Mouse (Mus musculus) forebrain, embryonic 12.5 days (tissue): ENCODE results near the gene Htra2. TPM values are rescaled to one million over a fixed set of nuclear protein-coding genes. Genes with fewer than 3 reads are reported as not detected.

Experiments
- ATAC-seq: fragments of 200-750 bp; cut with Nextera tagmentation; 2 replicates; pipeline ENCODE4 v1.8.0; 2017; ENCODE audit warnings: moderate TSS enrichment; ENCODE audit not compliant: low FRiP score
- H3K27ac ChIP-seq: fragments of 300-500 bp; sonication (generic); 2 replicates; pipeline ENCODE4 v1.5.1; 2016; ENCODE audit warnings: mild to moderate bottlenecking
- H3K27me3 ChIP-seq: fragments of 300-500 bp; sonication (generic); 2 replicates; pipeline ENCODE4 v1.6.1; 2016; ENCODE audit warnings: mild to moderate bottlenecking
- H3K36me3 ChIP-seq: fragments of 300-500 bp; sonication (generic); replicated peaks from 2 replicates; pipeline ENCODE4 v1.6.1; 2016; ENCODE audit warnings: mild to moderate bottlenecking
- H3K4me1 ChIP-seq: fragments of 300-500 bp; sonication (generic); 2 replicates; pipeline ENCODE4 v1.6.1; 2016
- H3K4me2 ChIP-seq: fragments of 300-500 bp; sonication (generic); 2 replicates; pipeline ENCODE4 v1.6.1; 2016; ENCODE audit warnings: mild to moderate bottlenecking, moderate library complexity
- H3K4me3 ChIP-seq: fragments of 300-500 bp; sonication (generic); replicated peaks from 2 replicates; pipeline ENCODE4 v1.5.1; 2016; ENCODE audit warnings: mild to moderate bottlenecking
- H3K9ac ChIP-seq: fragments of 300-500 bp; sonication (generic); 2 replicates; pipeline ENCODE4 v1.6.1; 2016; ENCODE audit warnings: mild to moderate bottlenecking
- H3K9me3 ChIP-seq: fragments of 300-500 bp; sonication (generic); 2 replicates; pipeline ENCODE4 v1.6.1; 2016
- WGBS: fragments of 180-500 bp; shearing (Covaris S2); methylation state at CpG from one replicate; pipeline ENCODE4 v1.1.7; 2016; 5-methylcytosine and 5-hydroxymethylcytosine counted together
- polyA plus RNA-seq: library from polyadenylated mRNA; unstranded; fragments of >200 nt; fragmentation: Nextera tagmentation; extraction: Ambion mirVana; gene quantifications from 2 replicates; pipeline ENCODE4 v1.2.1, GENCODE M21; 2016

Gene Htra2
- polyA plus RNA-seq, 1 experiment from 2014 or later, result 65.9 TPM

DNA sequence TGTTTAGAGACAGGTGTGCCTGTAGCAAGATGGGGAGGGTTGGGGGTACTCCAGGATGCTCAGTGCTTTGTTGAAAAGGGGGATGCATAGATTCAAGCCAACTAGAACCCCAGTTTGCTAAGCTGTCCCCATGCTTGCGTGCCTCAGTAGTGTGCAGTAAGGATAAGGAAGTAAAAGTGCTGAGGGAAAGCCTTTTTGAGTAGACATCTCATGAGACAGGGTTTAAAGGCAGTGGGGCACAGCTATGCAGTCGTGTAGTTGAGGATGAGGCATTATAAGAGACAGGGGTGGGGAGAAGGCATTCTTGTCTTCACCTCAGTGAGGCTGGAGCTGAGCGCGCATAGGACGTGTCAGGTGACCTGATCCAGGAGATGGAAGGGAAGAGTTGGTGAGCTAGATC lies 14.5 kb downstream of the Htra2 start:
- 79% methylated on average over 5 of the region's 5 CpGs for WGBS
- no peaks in the 10 kb centered on the region for H3K9me3 ChIP-seq
- peaks cover 9% of the 10 kb centered on the region for H3K4me1 ChIP-seq
- peaks cover 22% of the 10 kb centered on the region for H3K27me3 ChIP-seq
- H3K27ac ChIP-seq, result no peak overlapping the region
- H3K4me2 ChIP-seq, result no peak overlapping the region
- no peak overlapping the region for H3K4me3 ChIP-seq
- no peak for ATAC-seq
- H3K9ac ChIP-seq, result no peak overlapping the region
- H3K36me3 ChIP-seq, result no peaks in the 10 kb centered on the region

DNA sequence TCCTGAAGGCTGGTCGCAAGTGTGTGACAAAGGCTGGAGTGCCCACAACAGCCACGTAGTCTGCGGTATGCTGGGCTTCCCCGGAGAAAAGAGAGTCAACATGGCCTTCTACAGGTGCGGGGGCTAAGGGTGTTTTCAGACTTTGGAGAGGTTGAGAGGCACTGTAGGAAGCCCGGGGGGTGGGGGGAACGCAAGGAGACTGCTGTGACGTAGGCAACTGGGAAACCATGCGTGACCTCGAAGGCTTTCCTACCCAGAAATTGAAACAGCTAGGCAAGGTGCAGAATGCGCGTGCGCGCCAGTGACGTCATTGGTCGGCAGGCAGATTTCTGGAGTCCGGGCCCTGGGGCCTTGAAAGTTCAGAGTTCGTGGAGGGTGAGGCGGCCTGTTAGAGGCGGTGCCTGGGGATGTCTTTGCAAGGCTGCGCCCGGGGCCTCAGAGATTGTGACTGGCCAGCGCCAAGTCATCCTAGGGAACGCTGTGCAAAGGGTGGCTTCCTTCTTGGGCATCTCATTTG lies 16.5 kb downstream of the Htra2 start:
- Histone ChIP-seq H3K36me3 (no peaks in the 10 kb centered on the region), H3K27ac (no peak overlapping the region)
- WGBS, result 7% methylated on average over 24 of the region's 24 CpGs

DNA sequence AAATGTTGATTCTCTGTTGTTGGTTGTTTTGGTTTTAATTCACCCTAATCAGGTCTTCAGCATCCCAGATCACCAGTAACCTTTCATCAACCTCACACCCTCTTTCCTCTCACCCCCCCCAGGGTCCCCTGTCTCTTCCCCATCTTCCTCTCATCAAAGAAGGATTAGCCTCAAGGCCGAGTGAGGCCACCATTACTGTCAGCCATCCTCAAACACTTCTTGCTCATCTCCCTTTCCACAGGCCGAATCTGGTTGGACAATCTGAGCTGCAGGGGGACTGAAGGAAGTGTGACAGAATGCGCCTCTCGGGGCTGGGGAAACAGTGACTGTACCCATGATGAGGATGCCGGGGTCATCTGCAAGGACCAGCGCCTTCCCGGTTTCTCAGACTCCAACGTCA lies 17.9 kb downstream of the Htra2 start:
- Histone ChIP-seq H3K4me3 (no peak overlapping the region), H3K9ac (no peak overlapping the region), H3K27ac (no peak overlapping the region), H3K4me2 (no peak overlapping the region), H3K4me1 (peaks cover 30% of the 10 kb centered on the region), H3K9me3 (no peaks in the 10 kb centered on the region), H3K36me3 (no peaks in the 10 kb centered on the region), H3K27me3 (peaks cover 39% of the 10 kb centered on the region)
- no peak for ATAC-seq
- WGBS, result 76% methylated on average over 8 of the region's 8 CpGs

More for the DNA sequence above, 16.5 kb downstream of the Htra2 start:
- Histone ChIP-seq H3K4me1 (peaks cover 21% of the 10 kb centered on the region), H3K27me3 (peaks cover 28% of the 10 kb centered on the region), H3K9ac (peak overlapping the region; percentile 9; the same call in 1 of the 2 replicates), H3K4me3 (peak overlapping the region; percentile 24), H3K4me2 (peak overlapping the region; percentile 51), H3K9me3 (no peaks in the 10 kb centered on the region)
- ATAC-seq, result peak; percentile 65

DNA sequence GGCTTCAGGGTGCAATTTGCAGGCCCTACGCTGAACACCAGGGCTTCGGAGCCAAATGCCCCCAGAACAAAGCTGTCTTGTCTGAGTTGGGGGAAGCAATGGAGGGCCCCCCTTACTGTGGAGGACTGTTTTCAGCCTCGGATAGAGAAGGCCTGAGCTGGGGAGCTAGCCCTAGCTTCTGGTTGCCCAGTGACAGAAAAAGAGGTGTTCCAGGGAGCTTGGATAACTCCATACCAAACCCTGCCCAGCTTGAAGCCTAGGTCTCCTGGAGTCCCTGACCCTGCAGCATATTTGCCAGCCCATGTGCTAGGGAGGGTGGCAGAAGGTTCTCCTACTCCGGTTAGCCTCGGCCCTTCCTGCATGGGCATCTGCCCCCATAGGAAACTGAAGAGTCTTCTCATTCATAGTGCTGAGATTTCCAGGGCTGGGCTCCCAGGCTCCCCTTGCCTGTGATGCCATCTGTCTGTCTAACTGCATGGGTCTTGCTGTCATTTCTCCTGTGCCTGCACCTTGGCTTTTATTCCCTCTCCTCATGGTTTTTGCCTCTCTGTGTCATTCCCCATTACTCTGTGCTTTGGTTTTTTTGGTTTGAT lies 20.5 kb downstream of the Htra2 start:
- H3K36me3 ChIP-seq, result no peaks in the 10 kb centered on the region
- no peak overlapping the region for H3K27ac ChIP-seq
- peaks cover 66% of the 10 kb centered on the region for H3K27me3 ChIP-seq
- peak overlapping the region; percentile 60; the same call in 1 of the 2 replicates for H3K9ac ChIP-seq
- peak overlapping the region; percentile 70 for H3K4me2 ChIP-seq
- WGBS, result 15% methylated on average over 5 of the region's 5 CpGs
- H3K4me3 ChIP-seq, result peak overlapping the region; percentile 53
- H3K4me1 ChIP-seq, result peaks cover 38% of the 10 kb centered on the region
- no peaks in the 10 kb centered on the region for H3K9me3 ChIP-seq
- ATAC-seq, result no peak

DNA sequence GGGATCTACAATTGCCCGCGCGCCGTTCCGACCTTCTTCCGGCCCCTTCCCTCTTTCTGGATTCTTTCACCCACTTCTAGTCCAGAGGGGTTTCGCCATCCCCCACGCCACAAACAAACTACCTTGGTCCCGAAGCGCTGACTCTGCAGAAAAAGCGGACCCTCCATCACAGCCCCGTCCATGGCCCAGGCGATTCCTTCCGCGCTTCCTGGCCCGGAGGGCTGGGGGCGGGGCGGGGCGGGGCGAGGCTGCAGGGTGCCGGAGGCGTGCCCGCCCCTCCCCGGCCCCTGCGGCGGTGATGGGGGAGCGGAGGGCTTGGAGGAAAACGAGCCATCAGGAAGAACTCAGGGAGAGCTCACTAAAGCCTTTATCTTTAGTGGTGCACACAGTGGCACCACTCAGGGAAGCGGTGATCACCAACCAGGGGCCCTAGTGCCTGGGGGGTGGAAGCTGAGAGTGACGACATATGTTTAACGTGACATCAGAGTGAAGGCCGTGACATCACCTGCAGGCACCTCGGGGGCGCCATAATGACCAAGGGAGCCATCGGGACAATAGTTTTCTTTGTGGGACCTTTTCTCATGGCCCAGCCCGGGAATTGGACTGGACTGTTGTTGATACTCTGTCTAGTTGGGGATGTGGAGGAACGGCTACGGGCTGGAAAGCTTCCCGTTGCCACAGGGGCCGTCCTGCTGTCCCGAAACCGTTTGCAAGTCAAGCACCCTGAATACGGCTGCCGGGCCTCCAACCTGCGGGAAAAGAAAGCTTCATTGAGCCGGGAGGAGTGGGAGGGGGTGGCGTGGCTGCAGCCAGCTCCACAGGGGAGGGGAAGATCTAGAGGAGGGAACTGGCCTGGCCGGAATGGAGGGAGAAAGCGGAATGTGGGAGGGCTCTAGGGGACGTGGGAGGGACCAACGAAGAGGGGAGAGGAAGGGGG lies 21.6 kb downstream of the Htra2 start, which contains the start of the genes Dok1 and Loxl3:
Gene Dok1 (minus strand): TSS at position 223 of the 937 bp plus-strand sequence.
Gene Loxl3 (plus strand): TSS at position 925 of the 937 bp plus-strand sequence.
- peak within 1 kb of the TSS; percentile 53 for H3K4me3 ChIP-seq
- WGBS, result under 1% methylated on average over 51 of the region's 51 CpGs

DNA sequence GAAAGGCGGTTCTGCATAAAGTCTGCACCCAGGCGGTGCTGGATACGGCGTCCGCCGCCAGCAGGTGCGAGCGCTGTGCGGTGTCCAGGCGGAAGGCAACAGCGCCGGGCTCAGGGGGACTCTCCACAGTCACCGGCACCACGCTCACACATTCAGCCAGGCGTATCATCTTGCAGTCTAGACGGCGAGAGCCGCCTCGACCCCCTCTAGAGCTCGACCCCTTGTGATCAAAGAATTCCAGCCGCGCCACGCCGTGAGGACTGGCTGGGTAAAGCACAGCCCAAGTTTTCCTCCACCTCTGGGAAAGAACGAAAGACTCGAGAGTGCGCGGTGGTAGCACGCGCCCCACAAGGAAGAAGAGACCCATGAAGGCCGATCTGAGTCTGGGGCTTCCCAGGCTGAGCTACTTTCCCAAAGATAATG lies 22.3 kb downstream of the Htra2 start:
- Histone ChIP-seq H3K4me3 (peak overlapping the region; percentile 53), H3K9me3 (no peaks in the 10 kb centered on the region), H3K27me3 (peaks cover 80% of the 10 kb centered on the region), H3K27ac (no peak overlapping the region), H3K9ac (peak overlapping the region; percentile 60), H3K4me1 (peaks cover 29% of the 10 kb centered on the region), H3K36me3 (no peaks in the 10 kb centered on the region), H3K4me2 (peak overlapping the region; percentile 70)
- peak; percentile 59 for ATAC-seq
- WGBS, result 0% methylated on average over 31 of the region's 31 CpGs

More for the DNA sequence above, 21.6 kb downstream of the Htra2 start, which contains the start of the genes Dok1 and Loxl3:
- Histone ChIP-seq H3K4me1 (peaks cover 34% of the 10 kb centered on the region), H3K9me3 (no peaks in the 10 kb centered on the region), H3K36me3 (no peaks in the 10 kb centered on the region), H3K9ac (peak within 1 kb of the TSS; percentile 60), H3K27ac (peak within 1 kb of the TSS; percentile 63; the same call in 1 of the 2 replicates), H3K4me2 (peak within 1 kb of the TSS; percentile 70), H3K27me3 (peaks cover 76% of the 10 kb centered on the region)
- ATAC-seq, result peak; percentile 85

DNA sequence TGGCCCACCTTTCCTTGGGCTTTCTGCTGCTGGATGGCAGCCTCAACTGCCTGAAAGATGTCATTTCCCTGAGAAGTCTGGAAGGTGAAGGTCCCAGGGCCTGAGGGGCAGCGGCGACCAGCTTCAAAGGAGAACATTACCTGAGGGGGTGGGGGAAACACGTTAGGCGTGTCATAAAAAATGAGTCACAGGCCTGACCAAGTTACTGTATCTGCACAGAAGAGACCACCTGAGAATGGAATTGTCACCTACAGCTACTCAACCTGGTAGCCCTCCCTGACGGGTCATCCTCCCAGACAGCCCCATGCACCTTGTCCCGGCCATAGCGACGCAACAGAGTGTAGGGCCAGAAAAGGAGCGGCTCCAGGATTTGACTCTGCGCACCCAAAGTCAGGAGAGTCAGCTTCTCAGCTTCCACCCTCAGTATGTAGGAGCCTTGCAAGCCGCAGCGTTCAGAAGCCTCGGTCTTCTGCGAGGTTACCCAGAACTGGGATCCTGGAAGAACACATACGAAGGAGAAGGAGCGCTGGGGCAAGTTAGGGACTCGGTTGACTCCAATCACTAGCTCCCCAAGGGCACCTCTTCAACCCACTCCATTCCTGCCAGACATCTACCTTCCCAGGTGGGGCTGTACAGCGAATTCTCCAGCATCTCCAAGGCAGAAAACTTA lies 23.0 kb downstream of the Htra2 start:
- no peaks in the 10 kb centered on the region for H3K9me3 ChIP-seq
- H3K4me1 ChIP-seq, result peaks cover 29% of the 10 kb centered on the region
- H3K4me3 ChIP-seq, result peak overlapping the region; percentile 53
- 17% methylated on average over 18 of the region's 18 CpGs for whole genome bisulfite sequencing
- no peak overlapping the region for H3K9ac ChIP-seq
- peak overlapping the region; percentile 70 for H3K4me2 ChIP-seq
- H3K36me3 ChIP-seq, result no peaks in the 10 kb centered on the region
- H3K27ac ChIP-seq, result no peak overlapping the region
- peaks cover 79% of the 10 kb centered on the region for H3K27me3 ChIP-seq
- ATAC-seq, result no peak

DNA sequence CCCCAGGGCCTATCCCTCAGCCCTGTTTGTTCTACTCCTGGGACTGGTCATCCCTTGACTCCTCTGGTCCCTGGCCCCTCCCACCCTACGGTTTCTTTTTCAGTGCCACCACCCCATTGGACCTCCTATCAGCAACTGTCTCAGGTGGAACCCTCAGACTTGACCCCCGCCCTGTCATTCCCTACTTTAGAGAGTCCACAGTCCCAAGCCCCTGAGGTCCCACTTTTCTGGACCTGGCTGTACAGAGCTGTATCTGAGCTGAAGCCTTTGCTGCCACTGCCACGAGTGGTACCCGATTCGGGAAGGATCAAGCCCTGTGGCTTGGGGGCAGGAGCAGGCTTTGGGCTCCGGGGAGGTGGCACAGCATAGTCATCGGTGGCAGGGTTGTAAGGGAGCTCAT lies 24.0 kb downstream of the Htra2 start:
- WGBS, result 47% methylated on average over 7 of the region's 7 CpGs
- H3K4me2 ChIP-seq, result no peak overlapping the region
- H3K4me3 ChIP-seq, result no peak overlapping the region
- H3K27me3 ChIP-seq, result peaks cover 74% of the 10 kb centered on the region
- H3K36me3 ChIP-seq, result no peaks in the 10 kb centered on the region
- H3K9ac ChIP-seq, result no peak overlapping the region
- H3K4me1 ChIP-seq, result peaks cover 29% of the 10 kb centered on the region
- H3K27ac ChIP-seq, result no peak overlapping the region
- no peaks in the 10 kb centered on the region for H3K9me3 ChIP-seq
- ATAC-seq, result no peak

DNA sequence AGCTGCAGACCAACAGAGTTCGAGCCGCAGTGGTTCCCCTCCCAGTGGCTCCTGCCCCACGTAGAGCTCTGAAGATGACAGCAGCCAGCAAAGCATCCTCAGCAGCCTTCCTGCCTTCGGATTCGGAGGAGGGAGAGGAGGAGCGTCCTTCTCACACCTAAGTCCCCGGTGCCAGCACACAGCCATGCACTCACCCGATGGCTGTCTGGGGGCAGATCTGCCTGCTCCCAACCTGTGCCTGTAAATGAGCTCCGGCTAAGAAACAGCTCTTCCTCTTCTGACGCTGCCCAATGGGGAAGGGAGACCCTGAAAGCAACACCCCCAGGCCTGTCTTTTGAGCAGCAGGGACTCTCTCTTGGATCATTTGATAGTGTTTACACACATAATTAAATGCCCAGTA lies 25.3 kb downstream of the Htra2 start:
- Histone ChIP-seq H3K4me2 (no peak overlapping the region), H3K36me3 (no peaks in the 10 kb centered on the region), H3K27me3 (peaks cover 64% of the 10 kb centered on the region), H3K9ac (no peak overlapping the region), H3K4me3 (no peak overlapping the region), H3K27ac (no peak overlapping the region), H3K9me3 (no peaks in the 10 kb centered on the region), H3K4me1 (peaks cover 29% of the 10 kb centered on the region)
- no peak for ATAC-seq
- WGBS, result 16% methylated on average over 10 of the region's 10 CpGs

DNA sequence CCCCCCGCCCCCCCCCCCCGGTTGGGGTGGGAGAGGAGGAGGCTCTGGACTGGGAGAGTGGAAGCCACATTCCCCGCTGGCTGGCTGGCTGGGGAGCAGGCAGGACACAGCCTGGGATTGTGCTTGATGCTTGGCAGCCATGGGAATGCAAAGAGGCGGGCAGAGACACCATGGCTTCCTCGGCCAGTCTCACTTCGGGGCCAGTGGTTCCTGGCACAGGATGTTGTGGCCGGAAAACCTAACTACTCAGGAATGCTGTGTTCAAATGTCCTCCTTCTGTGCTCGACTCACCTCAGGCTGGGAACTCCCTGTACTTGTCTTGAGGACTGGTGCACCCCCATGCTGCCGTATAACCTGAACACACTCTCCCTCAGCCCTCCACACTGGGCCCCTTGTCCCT lies 27.4 kb downstream of the Htra2 start:
- H3K4me3 ChIP-seq, result no peak overlapping the region
- no peak overlapping the region for H3K27ac ChIP-seq
- H3K4me2 ChIP-seq, result no peak overlapping the region
- ATAC-seq, result no peak
- H3K9ac ChIP-seq, result no peak overlapping the region
- H3K36me3 ChIP-seq, result no peaks in the 10 kb centered on the region
- peaks cover 13% of the 10 kb centered on the region for H3K4me1 ChIP-seq
- no peaks in the 10 kb centered on the region for H3K9me3 ChIP-seq
- H3K27me3 ChIP-seq, result peaks cover 58% of the 10 kb centered on the region
- WGBS, result 57% methylated on average over 7 of the region's 9 CpGs

DNA sequence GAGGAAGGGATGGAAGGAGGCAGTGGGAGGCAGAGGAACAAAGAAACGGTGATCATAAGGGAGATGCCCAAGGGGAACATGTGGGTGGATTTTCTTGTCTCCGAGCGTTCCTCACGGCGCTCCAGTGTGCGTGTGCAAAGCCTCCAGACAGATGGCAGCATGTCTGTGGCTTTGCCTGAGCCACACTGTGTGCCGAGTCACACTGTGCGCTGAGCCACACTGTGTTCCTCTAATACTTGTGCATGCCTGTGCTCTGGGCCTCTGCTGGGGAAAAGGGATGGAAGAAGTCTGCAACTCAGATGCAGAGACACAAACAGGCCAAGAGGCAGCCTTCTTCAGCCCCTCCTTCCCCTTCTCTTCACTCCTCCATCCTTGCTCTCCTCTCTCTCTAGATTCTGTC lies 27.8 kb downstream of the Htra2 start:
- H3K27me3 ChIP-seq, result peaks cover 54% of the 10 kb centered on the region
- WGBS, result 77% methylated on average over 8 of the region's 8 CpGs
- ATAC-seq, result no peak

DNA sequence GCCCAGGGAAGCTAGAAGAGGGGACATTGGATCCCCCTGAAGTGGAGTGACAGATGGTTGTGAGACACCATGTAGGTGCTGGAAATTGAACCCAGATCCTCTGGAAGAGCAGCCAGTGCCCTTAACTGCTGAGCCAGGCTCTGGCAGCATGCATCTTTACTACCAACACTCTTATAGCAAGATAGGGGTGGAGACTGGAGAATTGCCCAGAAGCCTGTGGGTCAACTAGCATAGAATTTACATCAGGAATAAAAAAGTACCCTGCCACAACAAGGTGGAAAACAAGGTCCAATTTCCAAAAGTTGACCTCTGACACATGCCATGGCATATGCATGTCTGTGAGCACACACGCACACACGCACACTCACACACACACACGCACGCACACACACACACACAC lies 29.9 kb downstream of the Htra2 start:
- Histone ChIP-seq H3K27ac (no peak overlapping the region), H3K4me3 (no peak overlapping the region), H3K9me3 (no peaks in the 10 kb centered on the region), H3K4me2 (no peak overlapping the region), H3K36me3 (no peaks in the 10 kb centered on the region), H3K27me3 (peaks cover 33% of the 10 kb centered on the region), H3K4me1 (peaks cover 5% of the 10 kb centered on the region), H3K9ac (no peak overlapping the region)
- WGBS, result 91% methylated on average over 4 of the region's 4 CpGs
- no peak for ATAC-seq

More for the DNA sequence above, 27.8 kb downstream of the Htra2 start:
- Histone ChIP-seq H3K9me3 (no peaks in the 10 kb centered on the region), H3K4me1 (peaks cover 9% of the 10 kb centered on the region), H3K4me2 (no peak overlapping the region), H3K27ac (no peak overlapping the region), H3K36me3 (no peaks in the 10 kb centered on the region), H3K9ac (no peak overlapping the region), H3K4me3 (no peak overlapping the region)
